Mouse (Mus musculus) stomach, postnatal 0 days (tissue): Measurements from ENCODE around the gene Hs3st3b1.

ENCODE experiments used
- CTCF ChIP-seq: IDR thresholded peaks from 2 replicates; pipeline ENCODE4 v1.5.1; 2016; ENCODE audit warnings: antibody characterized with exemption, low read depth, mild to moderate bottlenecking, moderate library complexity
- EP300 ChIP-seq: optimal IDR thresholded peaks from 2 replicates; pipeline ENCODE3; 2016; ENCODE audit warnings: antibody characterized with exemption

DNA sequence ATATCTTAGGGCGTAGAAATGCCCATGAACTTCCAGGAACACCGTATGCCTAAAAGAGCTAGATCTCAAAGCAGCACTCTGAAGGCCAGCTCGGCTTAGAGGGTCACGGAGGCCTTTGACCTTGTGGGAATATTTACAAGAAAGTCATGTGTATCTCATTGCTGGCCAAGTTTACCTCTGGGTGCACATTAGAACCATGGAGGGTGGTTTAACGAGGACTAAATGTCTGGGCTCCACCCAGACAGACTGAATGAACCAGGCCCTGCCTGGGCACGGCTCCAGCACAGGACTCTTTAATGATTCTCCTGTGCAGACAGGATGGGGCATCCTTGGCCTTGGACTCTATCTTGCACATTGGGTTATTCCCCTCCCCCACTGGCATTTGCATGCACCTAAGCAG, 27.9 kb downstream of the Hs3st3b1 start:
- no peak for TF ChIP-seq EP300
- no peak for TF ChIP-seq CTCF
